Mouse (Mus musculus) E14TG2a.4 (cell line): ENCODE data around the gene Trpm6.

Experiments
- H3K27me3 ChIP-seq: 2 replicates; pipeline ENCODE4 v1.6.1; 2014; ENCODE audit warnings: low read length, control low read depth; ENCODE audit not compliant: insufficient read depth
- H3K36me3 ChIP-seq: 2 replicates; pipeline ENCODE4 v1.6.1; 2014; ENCODE audit warnings: low read length, control low read depth; ENCODE audit not compliant: insufficient read depth
- H3K4me1 ChIP-seq: replicated peaks from 2 replicates; pipeline ENCODE4 v1.6.1; 2014; ENCODE audit warnings: low read depth, low read length, control low read depth
- H3K4me3 ChIP-seq: replicated peaks from 2 replicates; pipeline ENCODE4 v1.5.1; 2014; ENCODE audit warnings: mild to moderate bottlenecking, low read length
- H3K9me3 ChIP-seq: 2 replicates; pipeline ENCODE4 v1.6.1; 2014; ENCODE audit warnings: low read length, control low read depth
- CTCF ChIP-seq: conservative IDR thresholded peaks from 2 replicates; pipeline ENCODE4 v1.5.1; 2014; ENCODE audit warnings: low read length
- NANOG ChIP-seq: IDR thresholded peaks from 2 replicates; pipeline ENCODE4 v1.6.1; 2014; ENCODE audit warnings: borderline replicate concordance, low read length, mixed read lengths
- POU5F1 ChIP-seq: IDR thresholded peaks from 2 replicates; pipeline ENCODE4 v1.6.1; 2014; ENCODE audit warnings: low read length, borderline replicate concordance

Gene Trpm6

GRCm38 (mm10) chr19:18890216-18890615, 140.4 kb downstream of the Trpm6 start:
- Histone ChIP-seq H3K36me3 (no peaks in the 10 kb centered on the region), H3K27me3 (no peaks in the 10 kb centered on the region; the same call in 1 of the 2 replicates), H3K9me3 (no peaks in the 10 kb centered on the region), H3K4me3 (no peak overlapping the region), H3K4me1 (peaks cover 6% of the 10 kb centered on the region)
- TF ChIP-seq CTCF (no peak), POU5F1 (no peak), NANOG (no peak)

- no peaks in the 10 kb centered on the region for H3K27me3 ChIP-seq
- no peak for TF ChIP-seq POU5F1
- no peak for TF ChIP-seq NANOG
- no peak for TF ChIP-seq CTCF
These were observed 148.5 kb downstream of the Trpm6 start for GRCm38 (mm10) chr19:18898238-18898637.

GRCm38 (mm10) chr19:18902041-18902693, 152.4 kb downstream of the Trpm6 start:
- no peak overlapping the region for H3K4me3 ChIP-seq
- TF ChIP-seq CTCF (no peak), NANOG (no peak), POU5F1 (no peak)
- H3K4me1 ChIP-seq, result no peaks in the 10 kb centered on the region
- no peaks in the 10 kb centered on the region for H3K36me3 ChIP-seq
- H3K9me3 ChIP-seq, result no peaks in the 10 kb centered on the region
- H3K27me3 ChIP-seq, result no peaks in the 10 kb centered on the region

More at GRCm38 (mm10) chr19:18898238-18898637, 148.5 kb downstream of the Trpm6 start:
- H3K4me1 ChIP-seq, result no peaks in the 10 kb centered on the region
- H3K4me3 ChIP-seq, result no peak overlapping the region
- H3K9me3 ChIP-seq, result no peaks in the 10 kb centered on the region
- no peaks in the 10 kb centered on the region for H3K36me3 ChIP-seq

GRCm38 (mm10) chr19:18902694-18903067, 152.9 kb downstream of the Trpm6 start:
- Histone ChIP-seq H3K4me1 (no peaks in the 10 kb centered on the region), H3K36me3 (no peaks in the 10 kb centered on the region), H3K27me3 (no peaks in the 10 kb centered on the region), H3K4me3 (no peak overlapping the region), H3K9me3 (no peaks in the 10 kb centered on the region)
- TF ChIP-seq CTCF (no peak), NANOG (no peak), POU5F1 (no peak)

GRCm38 (mm10) chr19:18905511-18905910, 155.7 kb downstream of the Trpm6 start:
- no peaks in the 10 kb centered on the region for H3K36me3 ChIP-seq
- H3K4me3 ChIP-seq, result no peak overlapping the region
- H3K9me3 ChIP-seq, result no peaks in the 10 kb centered on the region
- no peaks in the 10 kb centered on the region for H3K27me3 ChIP-seq
- TF ChIP-seq NANOG (no peak), POU5F1 (no peak), CTCF (no peak)
- H3K4me1 ChIP-seq, result no peaks in the 10 kb centered on the region

- TF ChIP-seq POU5F1 (no peak), CTCF (no peak), NANOG (no peak)
- Histone ChIP-seq H3K9me3 (no peaks in the 10 kb centered on the region), H3K4me1 (no peaks in the 10 kb centered on the region), H3K27me3 (no peaks in the 10 kb centered on the region), H3K36me3 (no peaks in the 10 kb centered on the region), H3K4me3 (no peak overlapping the region)
These were observed 159.9 kb downstream of the Trpm6 start for GRCm38 (mm10) chr19:18909641-18910040.

GRCm38 (mm10) chr19:18911755-18912340, 162.1 kb downstream of the Trpm6 start:
- no peaks in the 10 kb centered on the region for H3K4me1 ChIP-seq
- no peaks in the 10 kb centered on the region for H3K27me3 ChIP-seq
- H3K36me3 ChIP-seq, result no peaks in the 10 kb centered on the region
- H3K9me3 ChIP-seq, result no peaks in the 10 kb centered on the region
- no peak for TF ChIP-seq POU5F1
- TF ChIP-seq NANOG, result no peak
- no peak for TF ChIP-seq CTCF
- no peak overlapping the region for H3K4me3 ChIP-seq

- Histone ChIP-seq H3K36me3 (no peaks in the 10 kb centered on the region), H3K27me3 (no peaks in the 10 kb centered on the region), H3K9me3 (no peaks in the 10 kb centered on the region), H3K4me1 (no peaks in the 10 kb centered on the region), H3K4me3 (no peak overlapping the region)
- TF ChIP-seq POU5F1, result no peak
- no peak for TF ChIP-seq NANOG
- TF ChIP-seq CTCF, result no peak
These were observed 191.6 kb downstream of the Trpm6 start for GRCm38 (mm10) chr19:18941391-18941790.
